Mouse (Mus musculus) heart, postnatal 0 days (tissue): ENCODE measurements around the gene Gm21985.

Source experiments
- CTCF ChIP-seq: IDR thresholded peaks from 2 replicates; pipeline ENCODE4 v1.5.1; 2016; ENCODE audit warnings: antibody characterized with exemption, control low read depth, low read depth
- EP300 ChIP-seq: IDR thresholded peaks from 2 replicates; pipeline ENCODE4 v1.6.1; 2016; ENCODE audit warnings: antibody characterized with exemption, low read depth

- no peak for TF ChIP-seq CTCF
- no peak for TF ChIP-seq EP300
These were observed 28.1 kb upstream of the Gm21985 start for GRCm38 (mm10) chr2:112238006-112238405.
